Mouse (Mus musculus) liver, embryonic 14.5 days (tissue): ENCODE results near the gene Churc1.

ENCODE experiments used
- CTCF ChIP-seq: IDR thresholded peaks from 2 replicates; pipeline ENCODE4 v1.5.1; 2016; ENCODE audit warnings: antibody characterized with exemption, low read depth, control low read depth
- EP300 ChIP-seq: IDR thresholded peaks from 2 replicates; pipeline ENCODE4 v1.6.1; 2016; ENCODE audit warnings: antibody characterized with exemption, low read depth

DNA sequence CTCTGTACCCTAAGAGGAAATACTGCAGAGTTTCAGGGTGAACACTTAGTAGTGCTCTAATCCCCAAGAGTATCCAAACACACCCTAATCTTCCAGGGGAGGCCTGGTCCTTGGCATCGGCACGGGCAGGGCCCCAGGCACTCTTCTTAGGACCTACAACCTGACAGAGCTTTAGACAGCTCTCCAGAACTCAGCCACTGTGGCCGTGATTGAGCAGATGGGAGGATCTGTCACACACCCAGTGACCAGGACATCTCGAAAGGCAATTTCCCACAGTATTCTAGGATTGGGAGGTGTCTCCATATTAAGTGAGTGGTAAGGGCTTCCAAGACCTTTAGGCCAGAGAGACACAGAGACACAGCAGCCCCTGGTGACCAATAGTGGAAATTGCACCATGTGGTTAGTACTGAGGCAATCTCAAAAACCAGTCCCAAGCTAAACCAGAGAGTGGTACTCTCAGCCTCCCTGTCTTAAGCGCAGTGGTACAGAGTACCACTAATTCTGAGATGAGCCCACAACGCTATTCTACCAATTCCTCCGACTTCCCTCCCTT lies 38.4 kb downstream of the Churc1 start:
- TF ChIP-seq CTCF (peak; percentile 80), EP300 (no peak)
